Mouse (Mus musculus): ENCODE data around the gene Ascl3.

- TF ChIP-seq MAFK (IDR thresholded peaks at IDR 0.05; ENCODE audit: insufficient read depth, low read depth, low read length) (no peak), ZC3H11A (IDR thresholded peaks at IDR 0.05; ENCODE audit: borderline replicate concordance, low read depth, low read length) (no peak)
These were observed 12.2 kb downstream of the Ascl3 start for GRCm38 (mm10) chr7:109719286-109719685.
